Mouse (Mus musculus) intestine, embryonic 16.5 days (tissue): ENCODE measurements around the gene Gpr152. TPM values are rescaled to one million over a fixed set of nuclear protein-coding genes. Genes with fewer than 3 reads are reported as not detected.

ENCODE experiments used
- ATAC-seq: fragments of 200-750 bp; cut with Nextera tagmentation; 2 replicates; pipeline ENCODE4 v1.8.0; 2017; ENCODE audit warnings: moderate TSS enrichment, moderate library complexity
- H3K27ac ChIP-seq: fragments of 300-500 bp; sonication (generic); 2 replicates; pipeline ENCODE4 v1.5.1; 2014; ENCODE audit warnings: mild to moderate bottlenecking, low read length
- H3K27me3 ChIP-seq: fragments of 300-500 bp; sonication (generic); replicated peaks from 2 replicates; pipeline ENCODE4 v1.6.1; 2014; ENCODE audit warnings: low read length, control low read depth, mixed read lengths; ENCODE audit not compliant: control insufficient read depth, insufficient read depth
- H3K36me3 ChIP-seq: fragments of 300-500 bp; sonication (generic); 2 replicates; pipeline ENCODE4 v1.6.1; 2014; ENCODE audit warnings: low read length, control low read depth; ENCODE audit not compliant: control insufficient read depth, insufficient read depth
- H3K4me1 ChIP-seq: fragments of 300-500 bp; sonication (generic); 2 replicates; pipeline ENCODE4 v1.6.1; 2014; ENCODE audit warnings: low read length, control low read depth, mixed read lengths; ENCODE audit not compliant: control insufficient read depth, insufficient read depth
- H3K4me2 ChIP-seq: fragments of 300-500 bp; sonication (generic); 2 replicates; pipeline ENCODE4 v1.6.1; 2014; ENCODE audit warnings: low read depth, low read length, control low read depth
- H3K4me3 ChIP-seq: fragments of 300-500 bp; sonication (generic); 2 replicates; pipeline ENCODE4 v1.5.1; 2014; ENCODE audit warnings: mild to moderate bottlenecking, low read length
- H3K9ac ChIP-seq: fragments of 300-500 bp; sonication (generic); 2 replicates; pipeline ENCODE4 v1.6.1; 2014; ENCODE audit warnings: low read depth, low read length
- H3K9me3 ChIP-seq: fragments of 300-500 bp; sonication (generic); 2 replicates; pipeline ENCODE4 v1.6.1; 2016; ENCODE audit warnings: low read length, control low read depth; ENCODE audit not compliant: control insufficient read depth
- WGBS: fragments of 180-500 bp; shearing (Covaris S2); extraction: QIAGEN DNeasy Blood & Tissue Kit; methylation state at CpG from one replicate; pipeline ENCODE4 v1.1.7; 2014; 5-methylcytosine and 5-hydroxymethylcytosine counted together
- polyA plus RNA-seq: library from polyadenylated mRNA; unstranded; fragments of >200 nt; fragmentation: Nextera tagmentation; extraction: Ambion mirVana; gene quantifications from 2 replicates; pipeline ENCODE4 v1.2.1, GENCODE M21; 2015

The Gpr152 gene
- polyA plus RNA-seq, 1 experiment from 2014 or later: 0.04 TPM

DNA sequence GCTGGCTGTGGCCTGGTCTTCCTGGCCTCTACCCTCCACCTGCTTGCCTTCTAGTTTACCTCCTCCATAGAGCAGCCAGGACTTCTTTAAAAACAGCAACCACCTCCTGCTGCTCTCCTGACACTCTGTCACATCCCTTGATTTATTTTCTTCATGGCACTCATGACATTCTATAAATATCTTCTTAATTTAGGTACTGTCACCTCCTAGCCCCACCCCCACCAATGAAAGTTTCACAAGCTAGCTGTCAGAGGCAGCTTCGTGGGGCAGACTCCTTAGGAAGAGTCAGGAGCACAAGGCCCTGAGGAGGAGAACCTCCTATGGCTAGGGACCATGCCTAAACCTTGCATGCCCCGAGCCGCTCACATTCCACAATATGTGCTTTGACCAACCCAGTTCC, 47.7 kb downstream of the Gpr152 start:
- Histone ChIP-seq H3K4me1 (peaks cover 15% of the 10 kb centered on the region), H3K9ac (no peak overlapping the region), H3K27ac (no peak overlapping the region), H3K4me3 (no peak overlapping the region), H3K36me3 (no peaks in the 10 kb centered on the region), H3K4me2 (no peak overlapping the region), H3K27me3 (no peaks in the 10 kb centered on the region), H3K9me3 (no peaks in the 10 kb centered on the region)
- 79% methylated on average over 3 of the region's 3 CpGs for WGBS
- no peak for ATAC-seq

GRCm38 (mm10) chr19:4189051-4189620, 49.5 kb downstream of the Gpr152 start:
- H3K36me3 ChIP-seq: 0 out of 2 replicates have a peak, but pooled peaks cover 6% of the 10 kb centered on the region
- no peak overlapping the region for H3K4me3 ChIP-seq
- H3K9me3 ChIP-seq: no peaks in the 10 kb centered on the region
- H3K4me1 ChIP-seq: peaks cover 27% of the 10 kb centered on the region
- whole genome bisulfite sequencing: 90% methylated on average over 12 of the region's 12 CpGs
- H3K27ac ChIP-seq: no peak overlapping the region
- H3K27me3 ChIP-seq: no peaks in the 10 kb centered on the region
- no peak for ATAC-seq
- H3K4me2 ChIP-seq: no peak overlapping the region
- H3K9ac ChIP-seq: no peak overlapping the region

- H3K36me3 ChIP-seq: peaks cover 17% of the 10 kb centered on the region; the same call in 1 of the 2 replicates
- H3K4me1 ChIP-seq: peaks cover 32% of the 10 kb centered on the region
- peak within 1 kb of the TSS; percentile 95 for H3K4me3 ChIP-seq
- H3K4me2 ChIP-seq: peak within 1 kb of the TSS; percentile 74
- H3K27me3 ChIP-seq: no peaks in the 10 kb centered on the region
- H3K9me3 ChIP-seq: no peaks in the 10 kb centered on the region
- 38% methylated on average over 4 of the region's 4 CpGs for WGBS
- no peak for ATAC-seq
- peak within 1 kb of the TSS; percentile 99 for H3K9ac ChIP-seq
- peak within 1 kb of the TSS; percentile 97 for H3K27ac ChIP-seq
These were observed 51.3 kb downstream of the Gpr152 start, which contains the start of gene Tbc1d10c for GRCm38 (mm10) chr19:4190831-4191334. Gene Tbc1d10c, minus strand, starts transcription at chr19:4191284.

GRCm38 (mm10) chr19:4191528-4192250, 52.1 kb downstream of the Gpr152 start, which contains the start of gene Ppp1ca:
Gene Ppp1ca, plus strand, starts transcription at chr19:4192065.
- H3K4me1 ChIP-seq: peaks cover 40% of the 10 kb centered on the region
- H3K4me3 ChIP-seq: peak within 1 kb of the TSS; percentile 95
- H3K27me3 ChIP-seq: no peaks in the 10 kb centered on the region
- peak within 1 kb of the TSS; percentile 97 for H3K27ac ChIP-seq
- ATAC-seq: peak; percentile 95
- H3K9ac ChIP-seq: peak within 1 kb of the TSS; percentile 99
- H3K4me2 ChIP-seq: peak within 1 kb of the TSS; percentile 74
- WGBS: 4% methylated on average over 33 of the region's 47 CpGs
- H3K36me3 ChIP-seq: peaks cover 17% of the 10 kb centered on the region; the same call in 1 of the 2 replicates
- H3K9me3 ChIP-seq: no peaks in the 10 kb centered on the region

DNA sequence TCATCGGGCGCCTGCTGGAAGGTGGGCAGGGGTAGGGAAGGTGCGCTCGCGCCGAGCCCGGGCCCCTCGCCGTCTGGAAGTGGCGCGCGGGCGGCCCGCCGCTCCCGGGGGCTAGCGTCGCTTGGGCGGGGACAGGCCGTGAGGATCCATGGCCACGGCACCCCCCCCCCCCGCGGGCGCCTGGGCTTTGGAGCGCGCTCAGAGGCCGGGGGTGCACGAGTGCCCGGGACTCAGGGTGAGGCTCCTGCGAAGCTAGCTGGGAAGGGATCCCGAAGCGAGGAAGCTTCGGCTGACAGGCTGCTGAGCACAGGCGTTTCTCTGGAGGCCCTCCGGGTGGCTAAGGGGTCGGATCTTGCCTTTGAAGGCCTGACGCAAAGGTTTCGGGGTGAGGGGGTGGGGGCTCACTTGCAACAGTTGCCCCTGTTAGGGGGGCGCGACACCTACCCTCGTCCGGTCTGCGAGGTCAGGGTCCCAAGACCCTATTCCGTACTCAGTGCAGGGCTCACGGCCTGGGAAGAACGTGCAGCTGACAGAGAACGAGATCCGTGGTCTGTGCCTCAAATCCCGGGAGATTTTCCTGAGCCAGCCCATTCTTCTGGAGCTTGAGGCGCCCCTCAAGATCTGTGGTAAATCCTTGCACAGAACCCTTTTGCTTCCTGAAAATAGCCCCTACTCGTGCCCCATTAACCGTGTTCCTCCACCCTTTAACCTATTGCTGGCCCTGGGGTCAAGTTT, 52.8 kb downstream of the Gpr152 start:
- H3K9me3 ChIP-seq: no peaks in the 10 kb centered on the region
- peaks cover 46% of the 10 kb centered on the region for H3K4me1 ChIP-seq
- ATAC-seq: peak; percentile 54
- no peaks in the 10 kb centered on the region for H3K27me3 ChIP-seq
- H3K27ac ChIP-seq: peak overlapping the region; percentile 97
- peak overlapping the region; percentile 95 for H3K4me3 ChIP-seq
- WGBS: under 1% methylated on average over 51 of the region's 52 CpGs
- peak overlapping the region; percentile 99 for H3K9ac ChIP-seq
- H3K4me2 ChIP-seq: peak overlapping the region; percentile 74
- peaks cover 20% of the 10 kb centered on the region; the same call in 1 of the 2 replicates for H3K36me3 ChIP-seq

DNA sequence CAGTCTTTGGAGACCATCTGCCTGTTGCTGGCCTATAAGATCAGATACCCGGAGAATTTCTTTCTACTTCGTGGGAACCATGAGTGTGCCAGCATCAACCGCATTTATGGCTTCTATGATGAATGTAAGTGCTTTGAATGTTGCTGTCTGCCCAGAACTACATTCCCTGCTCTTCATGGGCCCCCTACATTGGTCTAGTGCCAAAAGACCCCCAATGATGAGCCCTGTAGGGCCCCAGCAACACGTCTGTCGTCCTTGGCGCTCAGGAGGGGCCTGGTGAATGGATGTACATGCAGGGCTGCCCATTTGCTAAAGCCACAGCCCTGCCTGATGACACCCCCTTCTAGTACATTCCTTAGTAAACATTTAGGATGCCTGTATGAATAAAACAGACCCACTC, 53.5 kb downstream of the Gpr152 start:
- no peak for ATAC-seq
- Histone ChIP-seq H3K9me3 (no peaks in the 10 kb centered on the region), H3K36me3 (peaks cover 22% of the 10 kb centered on the region; the same call in 1 of the 2 replicates), H3K4me1 (peaks cover 47% of the 10 kb centered on the region), H3K9ac (peak overlapping the region; percentile 99), H3K4me2 (peak overlapping the region; percentile 74), H3K27ac (peak overlapping the region; percentile 97; the same call in 1 of the 2 replicates), H3K4me3 (peak overlapping the region; percentile 95), H3K27me3 (no peaks in the 10 kb centered on the region)
- 49% methylated on average over 6 of the region's 6 CpGs for WGBS

GRCm38 (mm10) chr19:4194021-4194724, 54.6 kb downstream of the Gpr152 start:
- ATAC-seq: no peak
- no peaks in the 10 kb centered on the region for H3K27me3 ChIP-seq
- H3K4me3 ChIP-seq: no peak overlapping the region
- no peaks in the 10 kb centered on the region for H3K9me3 ChIP-seq
- peaks cover 22% of the 10 kb centered on the region; the same call in 1 of the 2 replicates for H3K36me3 ChIP-seq
- peaks cover 47% of the 10 kb centered on the region for H3K4me1 ChIP-seq
- no peak overlapping the region for H3K27ac ChIP-seq
- H3K4me2 ChIP-seq: no peak overlapping the region
- 79% methylated on average over 8 of the region's 8 CpGs for WGBS
- no peak overlapping the region for H3K9ac ChIP-seq

- Histone ChIP-seq H3K9ac (no peak overlapping the region), H3K4me2 (no peak overlapping the region), H3K9me3 (no peaks in the 10 kb centered on the region), H3K27me3 (no peaks in the 10 kb centered on the region), H3K4me3 (no peak overlapping the region), H3K27ac (no peak overlapping the region), H3K36me3 (peaks cover 23% of the 10 kb centered on the region; the same call in 1 of the 2 replicates), H3K4me1 (peaks cover 47% of the 10 kb centered on the region)
- 74% methylated on average over 12 of the region's 12 CpGs for WGBS
- no peak for ATAC-seq
These were observed 55.4 kb downstream of the Gpr152 start for GRCm38 (mm10) chr19:4194776-4195650.
